Mouse (Mus musculus) olfactory bulb, adult 2 months (tissue): ENCODE results near the gene Cbln3.

Experiments
- CTCF ChIP-seq: fragments of 200-500 bp; IDR thresholded peaks from 2 replicates; pipeline ENCODE4 v1.5.1; 2012; ENCODE audit warnings: low read depth, mild to moderate bottlenecking, low read length, moderate library complexity; ENCODE audit not compliant: insufficient read depth
- POLR2A ChIP-seq: fragments of 200-500 bp; IDR thresholded peaks from 2 replicates; pipeline ENCODE4 v1.6.1; 2012; ENCODE audit warnings: mild to moderate bottlenecking, low read depth, low read length, moderate library complexity; ENCODE audit not compliant: insufficient read depth

DNA sequence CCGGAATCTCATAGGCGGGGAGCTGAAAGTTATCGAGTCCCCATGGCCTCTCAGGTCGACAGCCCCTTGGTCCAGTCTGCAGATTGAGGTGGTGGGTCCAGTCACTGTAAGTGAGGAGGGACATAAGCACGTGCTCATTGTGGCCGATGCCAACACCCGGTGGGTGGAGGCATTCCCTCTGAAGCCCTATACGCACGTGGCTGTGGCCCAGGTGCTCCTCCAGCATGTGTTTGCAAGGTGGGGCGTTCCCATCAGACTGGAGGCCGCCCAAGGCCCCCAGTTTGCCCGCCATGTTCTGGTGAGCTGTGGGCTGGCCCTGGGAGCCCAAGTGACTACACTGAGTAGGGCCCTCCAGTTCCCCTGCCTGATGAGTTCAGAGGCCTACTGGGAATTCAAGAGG, 12.2 kb downstream of the Cbln3 start:
- TF ChIP-seq POLR2A, result no peak
- TF ChIP-seq CTCF, result no peak
